Mouse (Mus musculus) C2C12 (cell line): Measurements from ENCODE around the gene Gm10490. TPM values are rescaled to one million over a fixed set of nuclear protein-coding genes. Genes with fewer than 3 reads are reported as not detected.
A peak's percentile ranks its signal among the peaks of the same experiment; 100 is the strongest.

Source experiments
- H3K27me3 ChIP-seq: one replicate; pipeline ENCODE4 v1.6.1; 2011; ENCODE audit not compliant: control insufficient read depth, insufficient read depth, insufficient read length
- H3K36me3 ChIP-seq: one replicate; pipeline ENCODE4 v1.6.1; 2011; ENCODE audit not compliant: control insufficient read depth, insufficient read depth
- H3K4me3 ChIP-seq: one replicate; pipeline ENCODE4 v1.5.1; 2011; ENCODE audit warnings: mild to moderate bottlenecking, control low read depth; ENCODE audit not compliant: poor library complexity, insufficient read depth, severe bottlenecking
- H3K79me2 ChIP-seq: one replicate; pipeline ENCODE4 v1.6.1; 2011; ENCODE audit not compliant: control insufficient read depth, insufficient read depth
- H3K79me3 ChIP-seq: one replicate; pipeline ENCODE4 v1.6.1; 2011; ENCODE audit warnings: low read depth, control low read depth
- H3ac ChIP-seq: one replicate; pipeline ENCODE3; 2011; ENCODE audit warnings: low read depth; ENCODE audit not compliant: control insufficient read depth, insufficient read length
- CEBPB ChIP-seq: IDR thresholded peaks from one replicate; pipeline ENCODE4 v1.6.1; 2011; ENCODE audit warnings: low read depth, mild to moderate bottlenecking, control low read depth, moderate library complexity
- CTCF ChIP-seq: IDR thresholded peaks from one replicate; pipeline ENCODE4 v1.5.1; 2011; ENCODE audit not compliant: control insufficient read depth, insufficient read depth, insufficient read length
- FOSL1 ChIP-seq: IDR thresholded peaks from one replicate; pipeline ENCODE4 v1.8.0; 2011; ENCODE audit warnings: mild to moderate bottlenecking, low read length; ENCODE audit not compliant: poor library complexity, insufficient read depth, severe bottlenecking
- MAX ChIP-seq: IDR thresholded peaks from one replicate; pipeline ENCODE4 v1.6.1; 2011; ENCODE audit warnings: mild to moderate bottlenecking, control low read depth
- MYOD1 ChIP-seq: IDR thresholded peaks from one replicate; pipeline ENCODE4 v1.6.1; 2011; ENCODE audit warnings: low read depth; ENCODE audit not compliant: control insufficient read depth, insufficient read length
- MYOG ChIP-seq: IDR thresholded peaks from one replicate; pipeline ENCODE4 v1.6.1; 2011; ENCODE audit not compliant: control insufficient read depth, insufficient read length; ENCODE audit errors: extremely low read depth
- USF1 ChIP-seq: IDR thresholded peaks from one replicate; pipeline ENCODE4 v1.6.1; 2011; ENCODE audit warnings: low read depth, mild to moderate bottlenecking, control low read depth, moderate library complexity
- polyA plus RNA-seq: library from polyadenylated mRNA; unstranded; fragments of >200 nt; fragmentation: generic; extraction: Trizol; gene quantifications from one replicate; pipeline ENCODE4 v1.2.1, GENCODE M21; 2012; ENCODE audit warnings: missing spikeins

Gm10490 gene
- polyA plus RNA-seq, 1 experiment, result 0.27 TPM

- Histone ChIP-seq H3K36me3 (peaks cover 3% of the 10 kb centered on the region), H3ac (no peak overlapping the region), H3K79me2 (peaks cover 8% of the 10 kb centered on the region), H3K27me3 (no peaks in the 10 kb centered on the region), H3K79me3 (no peaks in the 10 kb centered on the region), H3K4me3 (no peak overlapping the region)
- no peak for TF ChIP-seq FOSL1
- no peak for TF ChIP-seq MYOG
- TF ChIP-seq CEBPB, result no peak
- no peak for TF ChIP-seq CTCF
- TF ChIP-seq MYOD1, result no peak
- no peak for TF ChIP-seq MAX
- no peak for TF ChIP-seq USF1
These were observed 39.5 kb upstream of the Gm10490 start for GRCm38 (mm10) chrX:7869826-7870225.

GRCm38 (mm10) chrX:7878007-7878419, 31.3 kb upstream of the Gm10490 start, which contains the start of gene Pim2:
Pim2 (plus strand) TSS chrX:7878262.
- H3K79me3 ChIP-seq, result no peaks in the 10 kb centered on the region
- no peaks in the 10 kb centered on the region for H3K79me2 ChIP-seq
- peak within 1 kb of the TSS; percentile 74 for H3ac ChIP-seq
- TF ChIP-seq USF1 (no peak), CTCF (no peak), MYOD1 (no peak), MAX (no peak), MYOG (no peak), CEBPB (no peak), FOSL1 (no peak)
- H3K27me3 ChIP-seq, result no peaks in the 10 kb centered on the region
- H3K36me3 ChIP-seq, result no peaks in the 10 kb centered on the region
- peak within 1 kb of the TSS; percentile 23 for H3K4me3 ChIP-seq

GRCm38 (mm10) chrX:7878495-7878894, 30.8 kb upstream of the Gm10490 start:
- H3K27me3 ChIP-seq, result no peaks in the 10 kb centered on the region
- H3ac ChIP-seq, result peak overlapping the region; percentile 74
- TF ChIP-seq MYOG (no peak), FOSL1 (no peak), USF1 (no peak), MAX (no peak), CTCF (no peak), CEBPB (no peak), MYOD1 (no peak)
- peak overlapping the region; percentile 23 for H3K4me3 ChIP-seq
- no peaks in the 10 kb centered on the region for H3K36me3 ChIP-seq
- H3K79me2 ChIP-seq, result no peaks in the 10 kb centered on the region
- H3K79me3 ChIP-seq, result no peaks in the 10 kb centered on the region

GRCm38 (mm10) chrX:7879819-7880218, 29.5 kb upstream of the Gm10490 start:
- Histone ChIP-seq H3K27me3 (no peaks in the 10 kb centered on the region), H3K36me3 (no peaks in the 10 kb centered on the region), H3K79me2 (peaks cover 7% of the 10 kb centered on the region), H3K4me3 (no peak overlapping the region), H3K79me3 (peaks cover 4% of the 10 kb centered on the region), H3ac (no peak overlapping the region)
- TF ChIP-seq MAX, result no peak
- TF ChIP-seq USF1, result no peak
- no peak for TF ChIP-seq CEBPB
- TF ChIP-seq MYOD1, result no peak
- TF ChIP-seq FOSL1, result no peak
- no peak for TF ChIP-seq MYOG
- no peak for TF ChIP-seq CTCF

GRCm38 (mm10) chrX:7883841-7884567, 25.3 kb upstream of the Gm10490 start, which contains the start of gene Slc35a2:
Slc35a2 (plus strand) TSS chrX:7884028.
- Histone ChIP-seq H3K36me3 (no peaks in the 10 kb centered on the region), H3K79me3 (peaks cover 8% of the 10 kb centered on the region), H3K27me3 (no peaks in the 10 kb centered on the region), H3K79me2 (peaks cover 24% of the 10 kb centered on the region), H3ac (peak within 1 kb of the TSS; percentile 71), H3K4me3 (peak within 1 kb of the TSS; percentile 44)
- no peak for TF ChIP-seq FOSL1
- TF ChIP-seq MAX, result no peak
- TF ChIP-seq MYOG, result no peak
- TF ChIP-seq CTCF, result no peak
- TF ChIP-seq CEBPB, result no peak

- TF ChIP-seq MYOD1 (no peak), CEBPB (no peak), MYOG (no peak), MAX (no peak)
- H3K4me3 ChIP-seq, result peak overlapping the region; percentile 50
- no peaks in the 10 kb centered on the region for H3K27me3 ChIP-seq
- H3K36me3 ChIP-seq, result peaks cover 11% of the 10 kb centered on the region
- H3ac ChIP-seq, result peak overlapping the region; percentile 38
- H3K79me3 ChIP-seq, result peaks cover 3% of the 10 kb centered on the region
- H3K79me2 ChIP-seq, result peaks cover 12% of the 10 kb centered on the region
These were observed 11.1 kb upstream of the Gm10490 start for GRCm38 (mm10) chrX:7898211-7898610.
